In genomic region chr11:6033147-6033546, GRCm38 (mm10) we compare ENCODE assay signal across 8 mouse cellular contexts. TPM values are rescaled to one million over a fixed set of nuclear protein-coding genes. Genes with fewer than 3 reads are reported as not detected.
DNase-seq lines count a peak whose midpoint lies in the region; ATAC-seq and TF ChIP-seq lines count a peak whose summit lies in the region.

No protein-coding gene starts in this region.

- peak overlapping the region; percentile 72; the same call in 1 of the 2 replicates for H3K27ac ChIP-seq in layer of hippocampus, adult 2 months
- H3K27ac ChIP-seq in ES-E14 (ENCODE audit: insufficient read depth, low read depth, low read length, poor library complexity, severe bottlenecking) = no peak overlapping the region
- H3K27ac ChIP-seq in bone marrow, adult 2 months (ENCODE audit: control insufficient read depth, insufficient read depth, low read depth, low read length, poor library complexity) = no peak overlapping the region
- H3K27ac ChIP-seq in liver, postnatal 0 days (ENCODE audit: low read depth) = no peak overlapping the region

- H3K36me3 ChIP-seq in ES-E14 (ENCODE audit: control insufficient read depth, insufficient read depth, low read length, poor library complexity, severe bottlenecking) = no peaks in the 10 kb centered on the region
- no peaks in the 10 kb centered on the region for H3K36me3 ChIP-seq in liver, postnatal 0 days (replicated peaks; ENCODE audit: insufficient read depth, low read length)
- H3K36me3 ChIP-seq in splenic B cell, adult 2 months (ENCODE audit: control insufficient read depth, insufficient read depth, low read length, poor library complexity, severe bottlenecking) = no peaks in the 10 kb centered on the region

- no peak overlapping the region for H3K9ac ChIP-seq in ES-E14 (ENCODE audit: insufficient read depth, low read depth, low read length, poor library complexity, severe bottlenecking)
- H3K9ac ChIP-seq in liver, postnatal 0 days (replicated peaks) = no peak overlapping the region

- no peak for TF ChIP-seq EP300 in liver, postnatal 0 days (IDR thresholded peaks at IDR 0.05; ENCODE audit: low read depth)

- peak in 1 of 2 experiments; percentile 77 for DNase-seq in layer of hippocampus, adult 2 months (ENCODE audit: low spot score in 2 of 2)
- DNase-seq in layer of hippocampus, adult 8-10 months (ENCODE audit: low spot score in 2 of 2) = no peak
- peak; percentile 44 for DNase-seq in ES-E14 (ENCODE audit: low read depth, low spot score)
- DNase-seq in liver, postnatal 0 days = peak; percentile 74
- peak; percentile 87 for DNase-seq in splenic B cell, adult 2 months (ENCODE audit: low read depth, low spot score)
- no peak for DNase-seq in frontal cortex, postnatal 14 days (ENCODE audit: low spot score in 2 of 2)

- no peak overlapping the region for H3K4me2 ChIP-seq in liver, postnatal 0 days (ENCODE audit: low read depth, low read length)

- peak; percentile 82 for TF ChIP-seq CTCF in layer of hippocampus, adult 2 months (conservative IDR thresholded peaks at IDR 0.05)
- peak; percentile 68 for TF ChIP-seq CTCF in bone marrow, adult 2 months (IDR thresholded peaks at IDR 0.05; ENCODE audit: control insufficient read depth, insufficient read depth, low read length)
- TF ChIP-seq CTCF in liver, postnatal 0 days (IDR thresholded peaks at IDR 0.05; ENCODE audit: low read depth) = peak; percentile 80

- peaks cover 3 to 14% of the 10 kb centered on the region in 2 experiments; a peak in 3 of 4 replicates for H3K4me1 ChIP-seq in ES-E14 (ENCODE audit: control insufficient read depth in 2 of 2, insufficient read depth in 2 of 2, low read length in 2 of 2, poor library complexity in 1 of 2)
- no peaks in the 10 kb centered on the region for H3K4me1 ChIP-seq in bone marrow, adult 2 months (ENCODE audit: control insufficient read depth, insufficient read depth, low read length)
- peaks cover 7% of the 10 kb centered on the region for H3K4me1 ChIP-seq in liver, postnatal 0 days (ENCODE audit: insufficient read depth)

- TF ChIP-seq POLR2A in bone marrow, adult 2 months (IDR thresholded peaks at IDR 0.05; ENCODE audit: borderline replicate concordance, control insufficient read depth, low read depth, low read length) = no peak

- peak; percentile 43 to 57; a peak in 2 of 4 replicates for ATAC-seq in hematopoietic stem cell, adult 5-6 weeks (replicated peaks in 1 of 2; ENCODE audit: insufficient read depth in 1 of 2, low FRiP score in 2 of 2, low TSS enrichment in 1 of 2, low read depth in 1 of 2, poor library complexity in 2 of 2, severe bottlenecking in 2 of 2)
- ATAC-seq in liver, postnatal 0 days = peak; percentile 59; the same call in 1 of the 2 replicates

- 50% methylated on average over 3 of the region's 3 CpGs for WGBS in bone marrow, adult 2 months
- WGBS in liver, postnatal 0 days (ENCODE audit: insufficient replicate concordance) = 64% methylated on average over 3 of the region's 3 CpGs

- H3K27me3 ChIP-seq in liver, postnatal 0 days (ENCODE audit: insufficient read depth, low read length) = no peaks in the 10 kb centered on the region
- no peaks in the 10 kb centered on the region for H3K27me3 ChIP-seq in splenic B cell, adult 2 months (ENCODE audit: control insufficient read depth, insufficient read depth, low read length, poor library complexity, severe bottlenecking)

- H3K4me3 ChIP-seq in layer of hippocampus, adult 2 months = no peak overlapping the region
- no peak overlapping the region for H3K4me3 ChIP-seq in ES-E14 (ENCODE audit: insufficient read depth in 1 of 2, low read depth in 1 of 2, low read length in 2 of 2, poor library complexity in 1 of 2, severe bottlenecking in 1 of 2)
- no peak overlapping the region for H3K4me3 ChIP-seq in bone marrow, adult 2 months (replicated peaks; ENCODE audit: control insufficient read depth, low read depth, low read length)
- H3K4me3 ChIP-seq in liver, postnatal 0 days (ENCODE audit: low read depth, low read length) = no peak overlapping the region

- in situ Hi-C loops in ES-E14 (cut with MboI; ENCODE audit: low sequenced_read_pairs in 2 of 2, unreplicated experiment in 2 of 2) = no loop called here

- no peaks in the 10 kb centered on the region for H3K9me3 ChIP-seq in ES-E14 (ENCODE audit: control insufficient read depth, insufficient read depth, low read depth, low read length)
- no peaks in the 10 kb centered on the region for H3K9me3 ChIP-seq in liver, postnatal 0 days (ENCODE audit: low read length)

TF ChIP-seq in ES-E14, 5 proteins besides CTCF, POLR2A, EP300 and RAD21:
- TF ChIP-seq MAFK (IDR thresholded peaks at IDR 0.05; ENCODE audit: insufficient read depth, low read depth, low read length) (no peak), HCFC1 (IDR thresholded peaks at IDR 0.05; ENCODE audit: borderline replicate concordance, insufficient read depth, low read length) (no peak), CHD2 (IDR thresholded peaks at IDR 0.05; ENCODE audit: low read depth, low read length) (no peak), ZNF384 (IDR thresholded peaks at IDR 0.05; ENCODE audit: low read depth, low read length) (no peak), ZC3H11A (IDR thresholded peaks at IDR 0.05; ENCODE audit: borderline replicate concordance, low read depth, low read length) (0 out of 2 replicates have a peak, but pooled peaks have one; percentile 11)

RNA-seq across cellular contexts. Expression of gene Camk2b, which starts 33.0 kb away (rescaled TPM):
- 1,000 to 10,000 TPM; 1,149 to 1,215 TPM for total RNA-seq in layer of hippocampus, adult 2 months (2021)
- total RNA-seq in layer of hippocampus, adult 8-10 months (2022) = 1,000 to 10,000 TPM in 2 of 4 experiments, 100 to 1,000 TPM in 2; 958 to 1,016 (median 997) TPM
- total RNA-seq in ES-E14 (2012; rRNA removed) = 6.4 and 14.1 TPM in 2 replicates
- 1.4 and 5.1 TPM in 2 replicates for polyA plus RNA-seq in bone marrow, adult 2 months (2011; ENCODE audit: insufficient read depth, insufficient read length, low replicate concordance, missing spikeins)
- 1.7 and 3.4 TPM in 2 replicates for total RNA-seq in hematopoietic stem cell, adult 5-6 weeks (2017)
- 2.0 and 2.4 TPM in 2 replicates for polyA plus RNA-seq in liver, postnatal 0 days (2015; fragmentation: Nextera tagmentation; extraction: Ambion mirVana)

Comparison
In these comparisons a context has a peak if more than half of its experiments do, and no peak if none do; other contexts are left out.
1. DNase-seq: peak in ES-E14 (single experiment), liver, postnatal 0 days (single experiment) and splenic B cell, adult 2 months (single experiment); none in layer of hippocampus, adult 8-10 months (0 of 2) and frontal cortex, postnatal 14 days (0 of 2).
2. RNA of gene Camk2b, which starts 33.0 kb away (total RNA-seq): 1,149 to 1,215 TPM in layer of hippocampus, adult 2 months and 958 to 1,016 TPM in layer of hippocampus, adult 8-10 months; 6.4 to 14.1 TPM in ES-E14 and 1.7 to 3.4 TPM in hematopoietic stem cell, adult 5-6 weeks; every median in the first group is over 10 times any median in the second.
3. Peak in every context shown above with its lines, with median percentiles within 50 percentile points of each other: CTCF ChIP-seq.